Mouse (Mus musculus) neural tube, embryonic 12.5 days (tissue): Measurements from ENCODE around the gene Cmya5. TPM values are rescaled to one million over a fixed set of nuclear protein-coding genes. Genes with fewer than 3 reads are reported as not detected.

Experiments
- ATAC-seq: fragments of 200-750 bp; cut with Nextera tagmentation; 2 replicates; pipeline ENCODE4 v1.8.0; 2017; ENCODE audit warnings: low read depth, mild to moderate bottlenecking, moderate TSS enrichment, moderate library complexity; ENCODE audit not compliant: low FRiP score
- H3K27ac ChIP-seq: fragments of 300-500 bp; sonication (generic); 2 replicates; pipeline ENCODE4 v1.5.1; 2016
- H3K27me3 ChIP-seq: fragments of 300-500 bp; sonication (generic); replicated peaks from 2 replicates; pipeline ENCODE4 v1.6.1; 2016; ENCODE audit warnings: mild to moderate bottlenecking
- H3K36me3 ChIP-seq: fragments of 300-500 bp; sonication (generic); 2 replicates; pipeline ENCODE4 v1.6.1; 2016; ENCODE audit warnings: mild to moderate bottlenecking
- H3K4me1 ChIP-seq: fragments of 300-500 bp; sonication (generic); 2 replicates; pipeline ENCODE4 v1.6.1; 2016
- H3K4me2 ChIP-seq: fragments of 300-500 bp; sonication (generic); replicated peaks from 2 replicates; pipeline ENCODE4 v1.6.1; 2016; ENCODE audit warnings: mild to moderate bottlenecking
- H3K4me3 ChIP-seq: fragments of 300-500 bp; sonication (generic); 2 replicates; pipeline ENCODE4 v1.5.1; 2016
- H3K9ac ChIP-seq: fragments of 300-500 bp; sonication (generic); 2 replicates; pipeline ENCODE4 v1.6.1; 2016; ENCODE audit warnings: mild to moderate bottlenecking
- H3K9me3 ChIP-seq: fragments of 300-500 bp; sonication (generic); 2 replicates; pipeline ENCODE4 v1.6.1; 2016; ENCODE audit warnings: mild to moderate bottlenecking
- WGBS: fragments of 180-500 bp; shearing (Covaris S2); methylation state at CpG from one replicate; pipeline ENCODE4 v1.1.7; 2016; 5-methylcytosine and 5-hydroxymethylcytosine counted together
- polyA plus RNA-seq: library from polyadenylated mRNA; unstranded; fragments of >200 nt; fragmentation: Nextera tagmentation; extraction: Ambion mirVana; gene quantifications from 2 replicates; pipeline ENCODE4 v1.2.1, GENCODE M21; 2016

The Cmya5 gene
- polyA plus RNA-seq, 1 experiment from 2014 or later: 0.06 TPM

- H3K9me3 ChIP-seq: no peaks in the 10 kb centered on the region
- H3K4me2 ChIP-seq: no peak overlapping the region
- H3K4me3 ChIP-seq: no peak overlapping the region
- H3K9ac ChIP-seq: no peak overlapping the region
- no peaks in the 10 kb centered on the region for H3K27me3 ChIP-seq
- WGBS: 95% methylated on average over 1 of the region's 1 CpGs
- H3K36me3 ChIP-seq: peaks cover 5% of the 10 kb centered on the region; the same call in 1 of the 2 replicates
- no peak overlapping the region for H3K27ac ChIP-seq
- H3K4me1 ChIP-seq: no peaks in the 10 kb centered on the region
- no peak for ATAC-seq
Observed at GRCm38 (mm10) chr13:93153280-93153679, 8.8 kb upstream of the Cmya5 start.

- Histone ChIP-seq H3K4me3 (peak overlapping the region; percentile 37), H3K9me3 (no peaks in the 10 kb centered on the region), H3K4me1 (peaks cover 15% of the 10 kb centered on the region; the same call in 1 of the 2 replicates), H3K27ac (no peak overlapping the region), H3K36me3 (0 out of 2 replicates have a peak, but pooled peaks cover 8% of the 10 kb centered on the region), H3K4me2 (peak overlapping the region; percentile 84), H3K27me3 (no peaks in the 10 kb centered on the region), H3K9ac (peak overlapping the region; percentile 54; the same call in 1 of the 2 replicates)
- ATAC-seq: peak; percentile 26
- 31% methylated on average over 11 of the region's 11 CpGs for WGBS
Observed at GRCm38 (mm10) chr13:93143819-93144283, 673 bp downstream of the Cmya5 start.

GRCm38 (mm10) chr13:93141184-93141583 lies 3.3 kb downstream of the Cmya5 start:
- Histone ChIP-seq H3K4me2 (no peak overlapping the region), H3K9me3 (no peaks in the 10 kb centered on the region), H3K4me1 (peaks cover 15% of the 10 kb centered on the region; the same call in 1 of the 2 replicates), H3K9ac (no peak overlapping the region), H3K36me3 (0 out of 2 replicates have a peak, but pooled peaks cover 4% of the 10 kb centered on the region), H3K27ac (no peak overlapping the region), H3K4me3 (no peak overlapping the region), H3K27me3 (no peaks in the 10 kb centered on the region)
- 92% methylated on average over 6 of the region's 6 CpGs for WGBS
- ATAC-seq: no peak

- Histone ChIP-seq H3K9me3 (no peaks in the 10 kb centered on the region), H3K4me1 (no peaks in the 10 kb centered on the region), H3K4me2 (no peak overlapping the region), H3K27me3 (no peaks in the 10 kb centered on the region), H3K9ac (no peak overlapping the region), H3K4me3 (no peak overlapping the region), H3K36me3 (0 out of 2 replicates have a peak, but pooled peaks cover 4% of the 10 kb centered on the region), H3K27ac (no peak overlapping the region)
- ATAC-seq: no peak
- 59% methylated on average over 1 of the region's 1 CpGs for WGBS
Observed at GRCm38 (mm10) chr13:93138059-93138458, 6.5 kb downstream of the Cmya5 start.

GRCm38 (mm10) chr13:93137098-93137497 lies 7.4 kb downstream of the Cmya5 start:
- Histone ChIP-seq H3K4me2 (no peak overlapping the region), H3K4me3 (no peak overlapping the region), H3K27ac (no peak overlapping the region), H3K9ac (no peak overlapping the region), H3K9me3 (no peaks in the 10 kb centered on the region), H3K4me1 (no peaks in the 10 kb centered on the region), H3K36me3 (no peaks in the 10 kb centered on the region), H3K27me3 (no peaks in the 10 kb centered on the region)
- no peak for ATAC-seq
- 91% methylated on average over 7 of the region's 7 CpGs for WGBS

GRCm38 (mm10) chr13:93136251-93136650 lies 8.3 kb downstream of the Cmya5 start:
- WGBS: 78% methylated on average over 1 of the region's 1 CpGs
- Histone ChIP-seq H3K4me1 (no peaks in the 10 kb centered on the region), H3K9ac (no peak overlapping the region), H3K36me3 (no peaks in the 10 kb centered on the region), H3K4me2 (no peak overlapping the region), H3K27me3 (no peaks in the 10 kb centered on the region), H3K27ac (no peak overlapping the region), H3K9me3 (no peaks in the 10 kb centered on the region), H3K4me3 (no peak overlapping the region)
- no peak for ATAC-seq

- ATAC-seq: no peak
- Histone ChIP-seq H3K27ac (no peak overlapping the region), H3K4me2 (no peak overlapping the region), H3K36me3 (no peaks in the 10 kb centered on the region), H3K4me3 (no peak overlapping the region), H3K9me3 (no peaks in the 10 kb centered on the region), H3K4me1 (no peaks in the 10 kb centered on the region), H3K9ac (no peak overlapping the region), H3K27me3 (no peaks in the 10 kb centered on the region)
- 86% methylated on average over 2 of the region's 2 CpGs for WGBS
Observed at GRCm38 (mm10) chr13:93135501-93135900, 9.0 kb downstream of the Cmya5 start.

GRCm38 (mm10) chr13:93130674-93131073 lies 13.8 kb downstream of the Cmya5 start:
- WGBS: 90% methylated on average over 3 of the region's 3 CpGs
- no peak overlapping the region for H3K9ac ChIP-seq
- no peaks in the 10 kb centered on the region for H3K36me3 ChIP-seq
- no peaks in the 10 kb centered on the region for H3K27me3 ChIP-seq
- ATAC-seq: no peak
- no peak overlapping the region for H3K4me2 ChIP-seq
- no peaks in the 10 kb centered on the region for H3K9me3 ChIP-seq
- no peak overlapping the region for H3K27ac ChIP-seq
- no peak overlapping the region for H3K4me3 ChIP-seq
- no peaks in the 10 kb centered on the region for H3K4me1 ChIP-seq

- Histone ChIP-seq H3K9me3 (no peaks in the 10 kb centered on the region), H3K27me3 (no peaks in the 10 kb centered on the region), H3K9ac (no peak overlapping the region), H3K4me1 (no peaks in the 10 kb centered on the region), H3K27ac (no peak overlapping the region), H3K36me3 (no peaks in the 10 kb centered on the region), H3K4me3 (no peak overlapping the region), H3K4me2 (no peak overlapping the region)
- WGBS: 64% methylated on average over 5 of the region's 5 CpGs
- ATAC-seq: peak; percentile 21; the same call in 1 of the 2 replicates
Observed at GRCm38 (mm10) chr13:93128961-93129360, 15.6 kb downstream of the Cmya5 start.

GRCm38 (mm10) chr13:93128111-93128860 lies 16.2 kb downstream of the Cmya5 start:
- no peaks in the 10 kb centered on the region for H3K9me3 ChIP-seq
- no peak overlapping the region for H3K4me2 ChIP-seq
- H3K36me3 ChIP-seq: no peaks in the 10 kb centered on the region
- no peak for ATAC-seq
- no peak overlapping the region for H3K4me3 ChIP-seq
- no peaks in the 10 kb centered on the region for H3K4me1 ChIP-seq
- no peaks in the 10 kb centered on the region for H3K27me3 ChIP-seq
- WGBS: 74% methylated on average over 8 of the region's 8 CpGs
- H3K9ac ChIP-seq: no peak overlapping the region
- no peak overlapping the region for H3K27ac ChIP-seq

GRCm38 (mm10) chr13:93122321-93122720 lies 22.2 kb downstream of the Cmya5 start:
- ATAC-seq: no peak
- Histone ChIP-seq H3K9ac (no peak overlapping the region), H3K36me3 (no peaks in the 10 kb centered on the region), H3K27ac (no peak overlapping the region), H3K27me3 (no peaks in the 10 kb centered on the region), H3K9me3 (no peaks in the 10 kb centered on the region), H3K4me1 (no peaks in the 10 kb centered on the region), H3K4me3 (no peak overlapping the region), H3K4me2 (no peak overlapping the region)
- WGBS: 93% methylated on average over 9 of the region's 9 CpGs

- Histone ChIP-seq H3K9ac (no peak overlapping the region), H3K27me3 (no peaks in the 10 kb centered on the region), H3K36me3 (no peaks in the 10 kb centered on the region), H3K4me1 (no peaks in the 10 kb centered on the region), H3K4me3 (no peak overlapping the region), H3K4me2 (no peak overlapping the region), H3K9me3 (no peaks in the 10 kb centered on the region), H3K27ac (no peak overlapping the region)
- ATAC-seq: peak; percentile 65; the same call in 1 of the 2 replicates
- 40% methylated on average over 7 of the region's 7 CpGs for WGBS
Observed at GRCm38 (mm10) chr13:93117241-93117640, 27.3 kb downstream of the Cmya5 start.
